Mouse (Mus musculus): ENCODE measurements at regions not wholly inside any gene's neighbourhood (a gene's known extent, or its start where the extent isn't known, plus 50 kb on each side); places are given as distances from the start of the nearest gene placed in this dataset.

DNA sequence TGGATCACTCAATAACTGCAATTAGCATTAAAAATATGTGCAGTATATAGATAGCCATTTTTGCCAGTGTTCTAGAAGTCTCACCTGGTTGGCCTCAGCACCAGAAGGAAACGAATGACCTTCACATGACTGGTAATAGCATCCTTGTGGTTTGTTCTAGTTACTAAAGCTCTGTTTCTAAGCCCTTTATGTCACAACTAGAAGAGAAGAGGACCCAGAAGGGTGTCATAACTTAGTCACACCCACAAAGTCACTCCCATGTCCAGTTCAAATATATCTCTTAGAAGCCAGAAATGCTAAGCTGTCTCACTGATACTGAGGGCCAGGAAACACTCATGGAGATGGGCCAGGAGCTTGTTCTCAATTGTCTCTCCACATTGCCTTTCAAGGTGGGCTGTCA lies 170.5 kb upstream of the Cpeb2 start:
- H3K9me3 ChIP-seq (replicated peaks; ENCODE audit: control insufficient read depth, low read length): no peaks in the 10 kb centered on the region
- ATAC-seq (replicated peaks; ENCODE audit: insufficient number of reproducible peaks, low FRiP score, low TSS enrichment, low read depth) (no peak), DNase-seq (ENCODE audit: low spot score) (no peak)
- no peaks in the 10 kb centered on the region for H3K4me1 ChIP-seq (ENCODE audit: control insufficient read depth, insufficient read depth, low read length)
- H3K4me3 ChIP-seq (ENCODE audit: low read depth, low read length): no peak overlapping the region
- WGBS: 77% methylated on average over 1 of the region's 1 CpGs
- H3K27me3 ChIP-seq (ENCODE audit: control insufficient read depth, insufficient read depth, low read length): no peaks in the 10 kb centered on the region
- H3K36me3 ChIP-seq (replicated peaks; ENCODE audit: control insufficient read depth, insufficient read depth, low read depth, low read length): no peaks in the 10 kb centered on the region
- no peak overlapping the region for H3K4me2 ChIP-seq (ENCODE audit: low read depth, low read length)
- no peak overlapping the region for H3K9ac ChIP-seq (replicated peaks; ENCODE audit: low read length)
- H3K27ac ChIP-seq (replicated peaks; ENCODE audit: low read depth, low read length): no peak overlapping the region

DNA sequence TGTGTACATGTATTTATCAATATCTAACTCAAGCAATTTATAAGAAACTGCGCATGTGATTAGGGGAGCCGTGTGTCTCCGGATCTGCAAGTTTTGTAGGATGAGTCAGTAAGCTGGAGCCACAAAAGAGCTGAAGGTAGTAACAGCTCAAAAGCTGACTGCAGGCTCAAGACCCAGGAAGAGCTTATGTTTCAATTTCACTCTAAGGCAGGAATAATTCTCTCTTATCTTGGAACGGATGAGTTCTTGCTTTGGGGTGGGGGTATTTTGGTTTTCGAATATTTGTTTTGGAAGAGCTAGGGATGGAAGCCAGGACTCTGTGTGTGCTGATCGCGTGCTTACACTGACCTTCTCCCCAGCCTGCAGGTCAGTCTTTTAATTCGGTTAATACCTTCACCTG lies 169.6 kb upstream of the Cpeb2 start:
- Histone ChIP-seq H3K4me3 (ENCODE audit: low read depth, low read length) (no peak overlapping the region), H3K9me3 (replicated peaks; ENCODE audit: control insufficient read depth, low read length) (no peaks in the 10 kb centered on the region), H3K4me1 (ENCODE audit: control insufficient read depth, insufficient read depth, low read length) (no peaks in the 10 kb centered on the region), H3K4me2 (ENCODE audit: low read depth, low read length) (no peak overlapping the region), H3K9ac (replicated peaks; ENCODE audit: low read length) (no peak overlapping the region), H3K27ac (replicated peaks; ENCODE audit: low read depth, low read length) (no peak overlapping the region), H3K36me3 (replicated peaks; ENCODE audit: control insufficient read depth, insufficient read depth, low read depth, low read length) (no peaks in the 10 kb centered on the region), H3K27me3 (ENCODE audit: control insufficient read depth, insufficient read depth, low read length) (no peaks in the 10 kb centered on the region)
- no peak for ATAC-seq (replicated peaks; ENCODE audit: insufficient number of reproducible peaks, low FRiP score, low TSS enrichment, low read depth)
- 84% methylated on average over 8 of the region's 8 CpGs for WGBS
- DNase-seq (ENCODE audit: low spot score): no peak

DNA sequence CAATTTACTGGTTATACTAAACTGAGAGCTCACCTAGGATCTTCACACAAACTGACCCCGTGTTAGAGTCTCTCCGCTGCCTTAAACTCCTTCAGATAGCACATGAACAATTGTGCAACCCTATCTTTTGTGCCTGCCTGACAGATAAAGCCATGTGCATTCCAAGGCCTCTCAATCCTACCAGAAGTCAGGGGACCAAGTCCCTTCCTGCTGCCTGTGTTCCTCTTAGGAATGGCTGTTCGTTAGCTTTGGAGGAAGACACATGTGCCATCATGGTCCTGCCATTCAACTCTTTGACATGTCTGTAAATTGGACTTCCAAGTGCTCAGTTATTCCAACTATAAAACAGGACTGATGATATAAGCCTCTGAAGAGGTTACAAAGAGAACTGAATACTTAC lies 161.4 kb upstream of the Cpeb2 start:
- H3K27me3 ChIP-seq (ENCODE audit: control insufficient read depth, insufficient read depth, low read length): no peaks in the 10 kb centered on the region
- ATAC-seq (replicated peaks; ENCODE audit: insufficient number of reproducible peaks, low FRiP score, low TSS enrichment, low read depth) (no peak), DNase-seq (ENCODE audit: low spot score) (no peak)
- no peak overlapping the region for H3K9ac ChIP-seq (replicated peaks; ENCODE audit: low read length)
- no peak overlapping the region for H3K4me2 ChIP-seq (ENCODE audit: low read depth, low read length)
- no peaks in the 10 kb centered on the region for H3K36me3 ChIP-seq (replicated peaks; ENCODE audit: control insufficient read depth, insufficient read depth, low read depth, low read length)
- 87% methylated on average over 3 of the region's 3 CpGs for WGBS
- no peak overlapping the region for H3K27ac ChIP-seq (replicated peaks; ENCODE audit: low read depth, low read length)
- H3K4me1 ChIP-seq (ENCODE audit: control insufficient read depth, insufficient read depth, low read length): no peaks in the 10 kb centered on the region
- no peaks in the 10 kb centered on the region for H3K9me3 ChIP-seq (replicated peaks; ENCODE audit: control insufficient read depth, low read length)
- H3K4me3 ChIP-seq (ENCODE audit: low read depth, low read length): no peak overlapping the region

DNA sequence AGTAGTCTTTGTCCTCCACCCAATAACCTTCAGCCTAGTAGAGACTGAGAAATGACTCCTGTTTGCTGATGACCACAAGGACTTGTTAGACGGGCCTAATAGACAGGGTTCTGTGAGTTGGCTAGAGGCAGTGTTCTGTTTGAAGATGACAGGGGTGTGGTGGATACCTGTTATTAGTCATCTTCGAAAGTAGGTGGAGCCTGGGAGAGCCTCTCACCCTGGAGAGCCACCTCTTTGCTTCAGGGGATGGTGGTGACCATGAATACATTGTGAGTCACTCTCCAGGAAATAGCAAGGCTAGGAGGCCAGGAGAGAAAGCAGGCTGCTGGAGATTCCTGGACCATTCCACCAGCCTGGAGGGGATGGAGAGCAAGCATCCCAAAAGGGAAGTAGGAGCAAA lies 160.6 kb upstream of the Cpeb2 start:
- Histone ChIP-seq H3K27ac (replicated peaks; ENCODE audit: low read depth, low read length) (no peak overlapping the region), H3K4me1 (ENCODE audit: control insufficient read depth, insufficient read depth, low read length) (no peaks in the 10 kb centered on the region), H3K9ac (replicated peaks; ENCODE audit: low read length) (no peak overlapping the region), H3K27me3 (ENCODE audit: control insufficient read depth, insufficient read depth, low read length) (no peaks in the 10 kb centered on the region), H3K4me2 (ENCODE audit: low read depth, low read length) (no peak overlapping the region), H3K4me3 (ENCODE audit: low read depth, low read length) (no peak overlapping the region), H3K9me3 (replicated peaks; ENCODE audit: control insufficient read depth, low read length) (no peaks in the 10 kb centered on the region), H3K36me3 (replicated peaks; ENCODE audit: control insufficient read depth, insufficient read depth, low read depth, low read length) (no peaks in the 10 kb centered on the region)
- ATAC-seq (replicated peaks; ENCODE audit: insufficient number of reproducible peaks, low FRiP score, low TSS enrichment, low read depth) (no peak), DNase-seq (ENCODE audit: low spot score) (no peak)
- WGBS: 84% methylated on average over 2 of the region's 2 CpGs

DNA sequence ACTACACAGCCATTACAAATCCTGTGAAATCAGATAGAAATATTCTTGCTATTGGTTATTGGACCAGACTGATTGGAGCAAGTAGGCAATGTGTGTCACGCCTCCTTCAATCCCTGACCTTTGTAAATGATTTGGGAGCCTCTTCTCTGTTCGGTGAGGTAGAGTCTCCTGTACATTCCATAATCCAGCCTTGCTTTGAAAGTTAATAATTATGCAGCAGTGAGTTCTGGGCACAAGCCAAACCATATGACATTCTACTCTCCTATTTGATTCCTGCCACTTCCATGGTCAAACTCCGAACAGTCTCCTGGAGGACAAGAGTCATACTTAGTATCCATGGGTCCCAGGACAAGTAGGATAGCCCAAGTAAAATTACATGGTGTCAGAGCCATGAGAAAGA lies 158.4 kb upstream of the Cpeb2 start:
- WGBS: 87% methylated on average over 3 of the region's 3 CpGs

GRCm38 (mm10) chr5:43080252-43080651 lies 152.7 kb upstream of the Cpeb2 start:
- Histone ChIP-seq H3K4me1 (ENCODE audit: control insufficient read depth, insufficient read depth, low read length) (no peaks in the 10 kb centered on the region), H3K4me3 (ENCODE audit: low read depth, low read length) (no peak overlapping the region), H3K36me3 (replicated peaks; ENCODE audit: control insufficient read depth, insufficient read depth, low read depth, low read length) (no peaks in the 10 kb centered on the region), H3K9ac (replicated peaks; ENCODE audit: low read length) (no peak overlapping the region), H3K9me3 (replicated peaks; ENCODE audit: control insufficient read depth, low read length) (no peaks in the 10 kb centered on the region), H3K4me2 (ENCODE audit: low read depth, low read length) (no peak overlapping the region), H3K27me3 (ENCODE audit: control insufficient read depth, insufficient read depth, low read length) (no peaks in the 10 kb centered on the region), H3K27ac (replicated peaks; ENCODE audit: low read depth, low read length) (no peak overlapping the region)
- WGBS: 94% methylated on average over 1 of the region's 1 CpGs
- ATAC-seq (replicated peaks; ENCODE audit: insufficient number of reproducible peaks, low FRiP score, low TSS enrichment, low read depth): no peak
- no peak for DNase-seq (ENCODE audit: low spot score)

More for the DNA sequence above, 158.4 kb upstream of the Cpeb2 start:
- DNase-seq (ENCODE audit: low spot score) (no peak), ATAC-seq (replicated peaks; ENCODE audit: insufficient number of reproducible peaks, low FRiP score, low TSS enrichment, low read depth) (no peak)
- Histone ChIP-seq H3K4me2 (ENCODE audit: low read depth, low read length) (no peak overlapping the region), H3K9me3 (replicated peaks; ENCODE audit: control insufficient read depth, low read length) (no peaks in the 10 kb centered on the region), H3K4me1 (ENCODE audit: control insufficient read depth, insufficient read depth, low read length) (no peaks in the 10 kb centered on the region), H3K4me3 (ENCODE audit: low read depth, low read length) (no peak overlapping the region), H3K36me3 (replicated peaks; ENCODE audit: control insufficient read depth, insufficient read depth, low read depth, low read length) (no peaks in the 10 kb centered on the region), H3K9ac (replicated peaks; ENCODE audit: low read length) (no peak overlapping the region), H3K27me3 (ENCODE audit: control insufficient read depth, insufficient read depth, low read length) (no peaks in the 10 kb centered on the region), H3K27ac (replicated peaks; ENCODE audit: low read depth, low read length) (no peak overlapping the region)

- Histone ChIP-seq H3K27ac (replicated peaks; ENCODE audit: low read depth, low read length) (no peak overlapping the region), H3K9ac (replicated peaks; ENCODE audit: low read length) (no peak overlapping the region), H3K9me3 (replicated peaks; ENCODE audit: control insufficient read depth, low read length) (no peaks in the 10 kb centered on the region), H3K4me3 (ENCODE audit: low read depth, low read length) (no peak overlapping the region), H3K27me3 (ENCODE audit: control insufficient read depth, insufficient read depth, low read length) (no peaks in the 10 kb centered on the region), H3K4me1 (ENCODE audit: control insufficient read depth, insufficient read depth, low read length) (no peaks in the 10 kb centered on the region), H3K4me2 (ENCODE audit: low read depth, low read length) (no peak overlapping the region), H3K36me3 (replicated peaks; ENCODE audit: control insufficient read depth, insufficient read depth, low read depth, low read length) (no peaks in the 10 kb centered on the region)
- ATAC-seq (replicated peaks; ENCODE audit: insufficient number of reproducible peaks, low FRiP score, low TSS enrichment, low read depth) (no peak), DNase-seq (ENCODE audit: low spot score) (no peak)
- 74% methylated on average over 11 of the region's 11 CpGs for WGBS
Measured at GRCm38 (mm10) chr5:43081561-43082534, 151.1 kb upstream of the Cpeb2 start.

DNA sequence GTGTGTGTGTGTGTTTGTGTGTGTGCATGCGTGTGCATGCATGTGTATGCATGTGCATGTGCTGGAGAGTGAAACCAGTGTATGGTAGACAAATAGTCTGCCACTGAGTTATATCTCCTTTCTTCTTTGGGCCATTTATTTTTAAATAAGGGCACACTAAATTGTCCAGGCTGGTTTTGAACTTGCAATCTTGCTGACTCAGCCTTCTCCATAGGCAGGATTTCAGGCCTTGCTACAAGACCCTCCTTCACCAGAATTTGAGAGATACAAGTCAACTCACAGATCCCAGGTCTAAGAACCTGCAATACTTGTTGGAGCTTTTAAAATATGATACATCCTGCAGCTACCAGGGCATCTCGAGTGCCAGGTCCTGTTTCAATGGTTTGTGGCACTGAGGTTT lies 145.9 kb upstream of the Cpeb2 start:
- Histone ChIP-seq H3K36me3 (replicated peaks; ENCODE audit: control insufficient read depth, insufficient read depth, low read depth, low read length) (no peaks in the 10 kb centered on the region), H3K9me3 (replicated peaks; ENCODE audit: control insufficient read depth, low read length) (no peaks in the 10 kb centered on the region), H3K4me1 (ENCODE audit: control insufficient read depth, insufficient read depth, low read length) (no peaks in the 10 kb centered on the region), H3K27ac (replicated peaks; ENCODE audit: low read depth, low read length) (no peak overlapping the region), H3K9ac (replicated peaks; ENCODE audit: low read length) (no peak overlapping the region), H3K27me3 (ENCODE audit: control insufficient read depth, insufficient read depth, low read length) (no peaks in the 10 kb centered on the region), H3K4me2 (ENCODE audit: low read depth, low read length) (no peak overlapping the region), H3K4me3 (ENCODE audit: low read depth, low read length) (no peak overlapping the region)
- ATAC-seq (replicated peaks; ENCODE audit: insufficient number of reproducible peaks, low FRiP score, low TSS enrichment, low read depth) (no peak), DNase-seq (ENCODE audit: low spot score) (no peak)
- 81% methylated on average over 2 of the region's 2 CpGs for WGBS
